Mouse (Mus musculus) heart, adult 2 months (tissue): ENCODE measurements around the gene Mib2.

Source experiments
- CTCF ChIP-seq: fragments of 200-600 bp; IDR thresholded peaks from 2 replicates; pipeline ENCODE4 v1.8.1; 2022; ENCODE audit warnings: antibody characterized with exemption, mild to moderate bottlenecking, moderate library complexity
- POLR2A ChIP-seq: fragments of 200-500 bp; IDR thresholded peaks from 2 replicates; pipeline ENCODE4 v1.6.1; 2011; ENCODE audit warnings: mild to moderate bottlenecking, low read depth, low read length, control low read depth; ENCODE audit not compliant: insufficient read depth

- TF ChIP-seq POLR2A (no peak), CTCF (no peak)
These were observed 57.1 kb downstream of the Mib2 start for GRCm38 (mm10) chr4:155611860-155612259.
